Mouse (Mus musculus) layer of hippocampus, postnatal 14 days (tissue): ENCODE results near the gene Ranbp6. TPM values are rescaled to one million over a fixed set of nuclear protein-coding genes. Genes with fewer than 3 reads are reported as not detected.
A peak's percentile ranks its signal among the peaks of the same experiment; 100 is the strongest.

Experiments
- DNase-seq, 2 experiments: peaks; one replicate each; pipeline ENCODE4 v3.0.0; 2021 to 2022; ENCODE audit warnings: low spot score in 2 of 2, mixed read lengths in 1 of 2
- total RNA-seq, 2 experiments: library from RNA; stranded (reverse); gene quantifications; 2 replicates each; pipeline ENCODE4 v1.2.3; 2021

Gene Ranbp6
- total RNA-seq, 2 experiments from 2014 or later: 30.0 to 32.1 TPM

DNA sequence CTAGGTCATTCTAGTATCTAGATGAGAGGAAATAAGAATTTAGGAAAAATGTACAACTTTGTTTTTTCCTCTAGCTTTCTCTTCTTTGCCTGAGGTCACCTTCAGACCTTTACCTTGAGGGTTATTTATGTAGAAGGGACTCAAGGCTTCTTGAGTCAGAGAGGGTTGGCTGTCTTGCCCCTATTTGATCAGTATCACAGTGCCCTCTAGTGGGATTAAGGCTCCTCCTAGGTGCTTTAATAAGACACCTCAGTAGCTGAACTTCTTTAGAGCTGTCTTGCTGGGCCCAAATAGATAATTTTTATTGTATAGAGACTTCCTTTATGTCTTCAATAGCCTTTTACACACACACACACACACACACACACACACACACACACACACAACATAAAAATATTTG, 8.2 kb upstream of the Ranbp6 start:
- DNase-seq: peak in 1 of 2 experiments; percentile 67

DNA sequence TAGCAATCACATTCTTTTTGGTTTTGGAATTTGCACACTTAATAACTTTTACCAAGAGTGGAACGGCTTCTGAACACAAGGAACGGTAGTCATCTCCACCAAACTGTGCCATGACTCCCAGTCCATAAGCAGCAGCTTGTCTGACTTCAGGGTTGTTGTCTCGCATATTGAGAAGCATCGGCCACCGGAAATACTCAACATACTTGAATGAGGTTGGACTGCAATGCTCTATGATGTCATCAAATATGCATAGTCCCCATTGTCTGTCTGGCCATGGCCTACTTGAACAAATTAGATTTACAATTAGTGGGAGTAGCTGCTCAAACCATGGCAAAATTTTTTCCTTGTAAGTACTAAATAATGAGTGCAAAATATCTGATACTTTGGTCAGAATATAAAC, 2.8 kb downstream of the Ranbp6 start:
- no peak for DNase-seq

DNA sequence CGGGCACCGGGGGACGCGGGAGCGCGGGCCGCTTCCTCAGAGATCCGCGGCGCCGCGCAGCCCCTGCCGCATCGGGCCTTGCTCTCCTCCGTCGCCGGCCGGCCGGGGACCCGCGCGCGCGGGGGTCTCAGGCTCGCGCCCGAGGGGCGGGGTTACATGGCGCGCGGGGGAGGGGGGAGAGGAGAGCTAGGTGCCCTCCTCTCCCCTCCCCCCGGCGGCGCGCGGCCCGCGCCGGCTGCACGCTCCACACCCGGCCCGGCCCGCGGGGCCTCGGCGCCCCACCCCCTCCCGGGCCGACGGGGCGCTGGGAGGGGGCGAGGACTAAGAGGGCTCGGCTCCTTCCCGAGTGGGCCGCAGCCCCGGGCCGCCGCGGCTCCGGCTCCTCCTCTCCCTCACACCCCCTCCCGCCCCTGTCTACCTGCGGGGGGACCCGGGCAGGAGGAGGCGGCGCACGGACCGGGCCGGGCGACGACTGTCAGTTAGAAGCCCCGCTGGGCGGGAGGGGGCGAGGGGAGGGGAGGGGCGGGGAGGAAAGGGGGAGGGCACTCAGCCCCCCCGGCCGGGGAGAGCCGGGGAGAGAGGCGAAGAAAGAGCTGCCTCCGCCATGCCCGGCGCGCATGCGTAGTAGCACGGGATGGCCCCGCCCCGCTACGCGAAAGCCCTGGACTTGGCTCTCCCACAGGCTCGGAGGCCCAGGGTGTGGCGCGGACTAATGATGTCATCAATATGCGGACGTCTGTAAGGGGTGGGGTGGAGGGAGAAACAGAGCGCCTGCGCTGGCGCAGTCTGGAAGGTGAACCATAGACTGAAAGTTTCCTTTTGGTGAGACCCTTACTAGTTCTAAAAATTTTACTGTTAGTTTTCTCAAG, 6.6 kb downstream of the Ranbp6 start, which contains the start of gene 9930021J03Rik:
TSS of gene 9930021J03Rik (minus strand) at position 73 of the 869 bp plus-strand sequence.
- peak; percentile 98 to 99 for DNase-seq

GRCm38 (mm10) chr19:29805101-29805916, 7.5 kb downstream of the Ranbp6 start:
- DNase-seq: peak; percentile 44 to 45

GRCm38 (mm10) chr19:29803946-29804345, 8.8 kb downstream of the Ranbp6 start:
- DNase-seq: no peak

GRCm38 (mm10) chr19:29797371-29797770, 15.4 kb downstream of the Ranbp6 start:
- DNase-seq: no peak

- DNase-seq: no peak
Measured at GRCm38 (mm10) chr19:29787997-29788396, 24.8 kb downstream of the Ranbp6 start.

DNA sequence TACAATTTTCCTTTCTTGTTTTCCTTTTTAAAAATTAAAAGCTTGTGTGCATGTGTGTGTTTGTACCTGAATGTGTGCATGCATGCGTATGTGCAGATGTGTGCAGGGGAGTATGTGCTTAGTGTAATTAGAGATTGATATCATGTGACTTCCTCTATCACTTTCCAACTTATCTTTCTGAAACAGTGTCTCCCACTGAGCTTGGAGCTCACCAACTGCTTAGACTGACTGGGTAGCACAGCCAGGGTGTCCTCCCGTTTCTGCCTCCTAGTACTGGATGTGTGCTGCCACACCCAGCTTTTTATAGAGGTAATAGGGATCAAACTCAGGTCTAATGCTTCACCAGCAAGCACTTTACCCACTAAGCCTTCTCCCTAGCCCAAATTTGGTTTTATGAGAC, 29.9 kb downstream of the Ranbp6 start:
- DNase-seq: no peak

Other genes starting within 250 kb of the Ranbp6 start
- 10 to 100 TPM; 56.7 to 56.8 TPM for gene Ermp1, start 164.6 kb downstream of the Ranbp6 start, total RNA-seq
- 1 to 10 TPM in 1 of 2 experiments, under 1 TPM in 1; 0.43 to 1.2 TPM for gene Mlana, start 115.2 kb downstream of the Ranbp6 start, total RNA-seq
- gene 9930021J03Rik, start 7.0 kb downstream of the Ranbp6 start, total RNA-seq: 10 to 100 TPM; 25.0 to 27.3 TPM
- 10 to 100 TPM; 10.9 to 11.2 TPM for gene Il33, start 112.1 kb upstream of the Ranbp6 start, total RNA-seq
- not detected for gene Trpd52l3, start 190.8 kb upstream of the Ranbp6 start, total RNA-seq
- 10 to 100 TPM; 50.8 to 55.8 TPM for gene Uhrf2, start 217.5 kb upstream of the Ranbp6 start, total RNA-seq